Mouse (Mus musculus) lung, adult 2 months (tissue): Measurements from ENCODE around the gene Aspm. TPM values are rescaled to one million over a fixed set of nuclear protein-coding genes. Genes with fewer than 3 reads are reported as not detected.
"Not testable (repeated sequence)": the region's sequence is repeated elsewhere in the genome, so short reads cannot be mapped to it uniquely, and the experiment has no call there.

ENCODE experiments used
- DNase-seq: peaks from one replicate; pipeline ENCODE4 v3.0.0; 2022
- H3K4me1 ChIP-seq: fragments of 200-500 bp; 2 replicates; pipeline ENCODE4 v1.6.1; 2011; ENCODE audit warnings: low read length; ENCODE audit not compliant: control insufficient read depth, insufficient read depth
- H3K4me3 ChIP-seq: fragments of 200-500 bp; replicated peaks from 2 replicates; pipeline ENCODE3; 2011; ENCODE audit warnings: low read depth, mild to moderate bottlenecking, control low read depth, low read length; ENCODE audit errors: extremely low read depth
- CTCF ChIP-seq: fragments of 200-500 bp; IDR thresholded peaks from 2 replicates; pipeline ENCODE4 v1.5.1; 2011; ENCODE audit warnings: mild to moderate bottlenecking, low read length, control low read depth; ENCODE audit not compliant: insufficient read depth
- POLR2A ChIP-seq: fragments of 200-500 bp; IDR thresholded peaks from 2 replicates; pipeline ENCODE4 v1.6.1; 2011; ENCODE audit warnings: low read depth, mild to moderate bottlenecking, control low read depth, low read length, borderline replicate concordance; ENCODE audit errors: extremely low read depth
- WGBS: fragments of 180-500 bp; shearing (Covaris S2); methylation state at CpG from one replicate; pipeline ENCODE4 v1.1.7; 2018; 5-methylcytosine and 5-hydroxymethylcytosine counted together
- polyA plus RNA-seq: library from polyadenylated mRNA; depleted of rRNA; stranded (reverse); fragments of >200 nt; gene quantifications from 2 replicates; pipeline ENCODE4 v1.2.3, GENCODE M21; 2012

Gene Aspm
- polyA plus RNA-seq, 1 experiment = 0.24 TPM

DNA sequence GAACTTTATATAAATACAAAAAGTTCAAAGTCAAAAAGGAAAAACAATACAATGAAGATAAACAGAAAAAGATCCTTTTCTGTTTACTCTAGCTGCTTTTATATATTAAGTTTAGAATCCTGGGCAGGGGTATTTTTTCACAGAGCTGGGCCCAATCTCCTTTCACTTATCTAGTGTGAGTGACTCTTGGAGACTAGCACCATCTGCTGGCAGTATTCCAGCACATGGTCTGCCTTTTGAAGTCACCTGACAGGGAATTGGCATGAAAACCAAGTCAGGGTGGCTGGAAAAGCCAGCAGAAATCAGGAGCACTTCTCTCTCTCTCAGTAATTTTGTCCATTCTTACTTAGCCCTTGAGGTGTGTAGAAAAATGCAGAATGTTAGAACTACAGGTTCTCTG, 16.2 kb upstream of the Aspm start:
- Histone ChIP-seq H3K4me3 (no peak overlapping the region), H3K4me1 (no peaks in the 10 kb centered on the region)
- no peak for TF ChIP-seq POLR2A
- no peak for DNase-seq

DNA sequence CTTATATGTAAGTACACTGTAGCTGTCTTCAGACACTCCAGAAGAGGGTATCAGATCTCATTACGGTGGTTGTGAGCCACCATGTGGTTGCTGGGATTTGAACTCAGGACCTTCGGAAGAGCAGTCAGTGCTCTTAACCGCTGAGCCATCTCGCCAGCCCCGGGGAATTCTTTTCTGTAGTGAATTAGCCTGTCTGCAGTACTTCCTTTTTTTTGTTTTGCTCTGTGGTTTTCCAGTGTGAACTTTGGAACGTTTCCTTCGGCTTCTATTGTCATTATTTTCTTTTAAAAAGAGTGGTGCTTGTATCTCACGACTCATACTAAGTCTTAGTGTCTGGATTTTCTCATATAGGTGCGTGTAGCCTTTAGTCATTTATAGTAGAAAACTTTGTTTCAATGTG, 11.5 kb upstream of the Aspm start:
- 68% methylated on average over 9 of the region's 9 CpGs for WGBS
- not testable (repeated sequence) for H3K4me1 ChIP-seq, DNase-seq, H3K4me3 ChIP-seq

DNA sequence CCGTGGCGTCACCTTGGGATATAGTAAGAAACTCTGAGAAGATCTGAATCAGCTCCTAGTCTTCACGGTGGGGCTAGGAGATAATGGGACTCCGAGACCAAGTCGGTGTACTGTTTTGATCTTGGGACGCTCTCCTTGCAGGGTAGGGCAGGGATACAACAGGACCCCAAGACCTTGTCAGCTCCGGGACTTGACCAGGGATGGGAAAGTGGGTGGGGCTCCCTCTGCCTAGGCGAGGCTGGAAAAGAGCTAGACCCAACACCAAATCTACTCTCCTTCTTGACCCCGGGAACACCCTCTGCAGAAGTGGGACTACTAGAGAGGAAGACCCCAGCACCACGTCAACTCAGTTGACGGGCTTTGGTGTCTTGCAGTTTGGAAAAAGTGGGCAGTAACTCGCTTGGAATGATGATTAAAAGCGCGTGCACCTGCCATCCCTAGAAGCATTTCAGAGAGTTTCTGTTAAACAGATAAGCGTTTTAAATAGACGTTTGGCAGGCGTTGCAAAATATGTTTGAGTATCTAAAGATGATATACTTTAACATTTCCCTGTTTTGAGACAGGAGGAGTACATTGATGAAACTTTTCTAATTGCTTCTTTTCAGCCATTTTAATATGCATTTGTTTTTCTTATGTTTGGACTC, 776 bp downstream of the Aspm start:
- no peak for DNase-seq

DNA sequence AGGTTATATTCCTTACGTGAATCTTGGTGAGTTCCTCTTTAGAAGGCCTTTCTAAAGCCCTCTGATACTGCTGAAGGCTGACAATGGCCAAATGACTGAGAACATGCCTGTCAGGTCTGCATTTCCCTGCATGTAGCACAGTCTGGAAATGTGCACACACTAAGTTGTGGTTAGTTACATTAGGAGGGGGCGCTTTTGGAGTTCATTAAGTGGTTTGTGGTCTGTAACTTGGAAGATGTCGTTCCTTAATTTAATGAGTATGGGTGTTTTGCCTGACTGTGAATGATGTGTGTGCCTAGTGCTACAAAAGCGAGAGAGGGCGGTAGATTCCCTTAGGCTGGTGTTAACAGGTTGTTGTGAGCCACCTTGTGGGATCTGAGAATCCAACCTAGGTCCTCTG, 6.2 kb downstream of the Aspm start:
- no peak for DNase-seq
- no peaks in the 10 kb centered on the region for H3K4me1 ChIP-seq
- TF ChIP-seq POLR2A (no peak), CTCF (no peak)
- WGBS = 77% methylated on average over 5 of the region's 5 CpGs
- H3K4me3 ChIP-seq = no peak overlapping the region

More for the DNA sequence above, 776 bp downstream of the Aspm start:
- TF ChIP-seq CTCF (no peak), POLR2A (no peak)
- WGBS = under 1% methylated on average over 17 of the region's 17 CpGs
- peaks cover 7% of the 10 kb centered on the region for H3K4me1 ChIP-seq
- H3K4me3 ChIP-seq = peak overlapping the region; percentile 53

DNA sequence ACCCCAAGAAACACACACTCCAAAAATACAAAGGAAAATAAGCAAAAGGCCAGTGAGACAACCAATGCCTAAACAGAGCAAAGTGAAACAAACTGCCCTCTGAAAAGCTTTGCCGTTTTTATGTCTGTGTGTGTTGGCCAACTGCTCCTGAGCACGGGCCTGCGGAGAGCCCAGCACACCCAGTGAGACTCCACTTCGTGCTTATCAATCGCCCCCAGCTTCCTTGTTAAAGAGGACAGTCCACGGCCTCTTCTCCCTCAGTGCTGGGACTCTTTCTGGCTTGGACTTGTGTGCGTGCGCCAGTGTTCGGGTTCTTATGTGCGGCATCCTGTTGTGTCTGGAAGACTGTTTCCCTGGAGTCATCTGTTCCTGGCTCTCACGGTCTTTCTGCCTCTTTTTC, 11.4 kb downstream of the Aspm start:
- WGBS = 85% methylated on average over 11 of the region's 11 CpGs
- no peaks in the 10 kb centered on the region for H3K4me1 ChIP-seq

DNA sequence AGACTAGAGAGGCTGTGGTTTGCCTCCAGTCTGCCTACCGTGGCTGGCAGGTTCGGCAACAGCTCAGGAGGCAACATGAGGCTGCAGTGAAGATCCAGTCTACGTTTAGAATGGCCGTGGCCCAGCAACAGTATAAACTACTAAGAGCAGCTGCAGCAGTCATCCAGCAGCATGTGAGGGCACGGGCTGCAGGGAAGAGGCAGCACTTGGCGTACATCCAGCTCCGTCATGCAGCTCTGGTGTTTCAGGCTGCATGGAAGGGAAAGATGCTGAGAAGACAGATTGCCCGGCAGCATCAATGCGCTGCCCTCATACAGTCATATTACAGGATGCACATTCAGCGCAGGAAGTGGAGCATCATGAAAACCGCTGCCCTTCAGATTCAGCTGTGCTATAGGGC, 24.3 kb downstream of the Aspm start:
- no peak overlapping the region for H3K4me3 ChIP-seq
- TF ChIP-seq CTCF = no peak
- TF ChIP-seq POLR2A = no peak
- no peak for DNase-seq
- no peaks in the 10 kb centered on the region for H3K4me1 ChIP-seq
- 89% methylated on average over 11 of the region's 11 CpGs for WGBS

More for the DNA sequence above, 11.4 kb downstream of the Aspm start:
- no peak overlapping the region for H3K4me3 ChIP-seq
- no peak for TF ChIP-seq POLR2A
- no peak for TF ChIP-seq CTCF
- DNase-seq = no peak

DNA sequence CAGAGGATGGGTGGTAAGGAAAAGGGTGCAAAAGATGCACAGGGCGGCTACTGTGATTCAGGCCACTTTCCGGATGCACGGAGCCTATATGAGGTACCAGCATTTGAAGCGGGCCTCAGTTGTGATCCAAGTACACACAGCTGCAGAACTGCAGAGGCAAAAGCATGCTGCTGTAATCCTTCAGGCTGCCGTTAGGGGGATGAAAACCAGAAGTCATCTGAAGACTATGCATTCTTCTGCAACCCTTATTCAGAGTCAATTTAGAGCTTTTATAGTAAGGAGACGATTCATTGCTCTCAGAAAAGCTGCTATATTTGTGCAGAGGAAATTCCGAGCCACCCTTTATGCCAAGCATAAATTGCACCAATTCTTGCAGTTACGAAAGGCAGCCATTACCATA, 25.7 kb downstream of the Aspm start:
- Histone ChIP-seq H3K4me1 (no peaks in the 10 kb centered on the region), H3K4me3 (no peak overlapping the region)
- WGBS = 94% methylated on average over 8 of the region's 8 CpGs
- TF ChIP-seq CTCF = no peak
- no peak for TF ChIP-seq POLR2A
- no peak for DNase-seq

DNA sequence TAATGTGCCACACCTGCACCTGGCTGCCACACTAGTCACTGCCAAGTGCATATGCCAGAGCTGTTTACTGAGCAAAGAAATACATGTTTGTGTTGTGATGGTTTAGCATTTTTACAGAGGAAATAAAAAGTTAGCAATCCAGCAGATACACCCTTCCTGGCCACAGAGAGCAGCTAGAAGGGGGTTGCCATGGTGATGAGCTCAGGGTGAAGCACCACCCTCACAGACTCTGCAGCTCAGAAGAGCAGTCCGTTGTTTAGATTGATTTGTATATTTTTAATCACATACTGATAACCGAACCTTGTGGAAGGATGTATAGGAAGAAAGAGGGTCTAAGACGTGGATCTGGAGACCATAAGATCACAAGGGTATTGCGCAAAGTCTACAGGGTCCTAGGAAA, 26.6 kb downstream of the Aspm start:
- DNase-seq = no peak
- TF ChIP-seq POLR2A (no peak), CTCF (no peak)
- H3K4me1 ChIP-seq = no peaks in the 10 kb centered on the region
- WGBS = 69% methylated on average over 4 of the region's 4 CpGs
- H3K4me3 ChIP-seq = no peak overlapping the region

DNA sequence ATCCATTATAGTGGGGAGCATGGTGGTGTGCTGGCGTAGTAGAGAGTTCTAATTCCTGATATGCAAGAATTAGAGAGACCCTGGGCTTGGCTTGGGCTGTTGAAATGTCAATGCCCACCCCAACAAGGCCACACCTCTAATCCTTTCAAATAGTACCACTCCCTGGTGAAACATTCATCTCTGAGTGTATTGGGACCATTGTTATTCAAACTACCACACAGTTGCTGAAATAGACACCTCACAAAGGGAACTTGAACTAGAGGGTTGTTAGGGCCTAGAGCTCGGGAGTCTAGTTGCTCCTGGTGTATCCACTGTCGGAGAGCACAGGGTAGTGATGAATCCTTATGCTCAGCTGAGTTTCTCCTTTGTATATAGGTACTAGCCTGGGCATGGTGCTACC, 40.1 kb downstream of the Aspm start:
- H3K4me3 ChIP-seq = no peak overlapping the region
- no peak for DNase-seq
- 93% methylated on average over 3 of the region's 3 CpGs for WGBS
- TF ChIP-seq POLR2A = no peak
- TF ChIP-seq CTCF = no peak
- H3K4me1 ChIP-seq = no peaks in the 10 kb centered on the region

DNA sequence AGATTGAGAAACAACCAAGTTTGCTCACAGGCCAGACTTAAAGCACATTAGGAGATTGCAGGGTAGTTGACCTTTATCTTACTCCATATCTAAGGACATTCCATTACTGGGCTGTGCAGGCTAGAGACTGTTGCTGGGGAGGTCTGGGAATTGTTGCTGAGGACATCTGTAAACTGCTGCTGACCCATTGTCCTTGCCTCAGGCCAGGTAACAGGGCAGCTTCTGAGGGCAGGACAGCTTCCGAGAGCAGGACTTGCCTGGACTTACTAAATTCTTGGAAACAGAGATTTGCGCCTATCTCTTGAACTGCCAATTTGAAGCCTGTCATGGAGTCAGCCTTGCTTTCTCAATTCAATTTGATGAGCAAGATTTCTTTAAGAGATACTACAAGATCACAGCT, 40.8 kb downstream of the Aspm start:
- no peaks in the 10 kb centered on the region for H3K4me1 ChIP-seq
- H3K4me3 ChIP-seq = no peak overlapping the region
- TF ChIP-seq POLR2A (no peak), CTCF (no peak)
- WGBS = 90% methylated on average over 2 of the region's 2 CpGs
- no peak for DNase-seq
